Mouse (Mus musculus) liver, adult 2 months (tissue): ENCODE results near the gene Set. TPM values are rescaled to one million over a fixed set of nuclear protein-coding genes. Genes with fewer than 3 reads are reported as not detected.

Source experiments
- DNase-seq: peaks from one replicate; pipeline ENCODE4 v3.0.0-alpha.2; 2011; ENCODE audit warnings: low read depth, low spot score; ENCODE audit errors: extremely low read depth
- H3K27ac ChIP-seq: fragments of 200-500 bp; replicated peaks from 2 replicates; pipeline ENCODE4 v1.5.1; 2012; ENCODE audit warnings: low read depth, mild to moderate bottlenecking, control low read depth, inconsistent platforms, low read length; ENCODE audit not compliant: insufficient read depth
- H3K27me3 ChIP-seq: fragments of 200-500 bp; 2 replicates; pipeline ENCODE4 v1.6.1; 2012; ENCODE audit warnings: mild to moderate bottlenecking, moderate library complexity, low read length, inconsistent platforms; ENCODE audit not compliant: control insufficient read depth, insufficient read depth
- H3K36me3 ChIP-seq: fragments of 200-500 bp; 2 replicates; pipeline ENCODE4 v1.6.1; 2012; ENCODE audit warnings: low read length, inconsistent platforms; ENCODE audit not compliant: control insufficient read depth, insufficient read depth
- H3K4me1 ChIP-seq: fragments of 200-500 bp; 2 replicates; pipeline ENCODE4 v1.6.1; 2011; ENCODE audit warnings: low read length; ENCODE audit not compliant: control insufficient read depth, insufficient read depth
- H3K4me3 ChIP-seq: fragments of 200-500 bp; 2 replicates; pipeline ENCODE4 v1.5.1; 2011; ENCODE audit warnings: low read depth, mild to moderate bottlenecking, control low read depth, low read length, moderate library complexity; ENCODE audit not compliant: insufficient read depth
- H3K79me2 ChIP-seq: fragments of 200-500 bp; 2 replicates; pipeline ENCODE4 v1.6.1; 2012; ENCODE audit warnings: inconsistent platforms, mild to moderate bottlenecking, low read length, moderate library complexity; ENCODE audit not compliant: control insufficient read depth, insufficient read depth
- H3K9ac ChIP-seq: fragments of 200-500 bp; 2 replicates; pipeline ENCODE4 v1.6.1; 2012; ENCODE audit warnings: low read depth, mild to moderate bottlenecking, control low read depth, inconsistent platforms, low read length
- CTCF ChIP-seq: fragments of 200-500 bp; IDR thresholded peaks from 2 replicates; pipeline ENCODE4 v1.5.1; 2011; ENCODE audit warnings: low read depth, low read length, control low read depth
- POLR2A ChIP-seq: fragments of 200-500 bp; IDR thresholded peaks from 2 replicates; pipeline ENCODE4 v1.6.1; 2011; ENCODE audit warnings: low read length, control low read depth; ENCODE audit not compliant: insufficient read depth; ENCODE audit errors: extremely low read depth
- WGBS: fragments of 180-500 bp; shearing (Covaris S2); methylation state at CpG from one replicate; pipeline ENCODE4 v1.1.7; 2018; 5-methylcytosine and 5-hydroxymethylcytosine counted together
- polyA plus RNA-seq: library from polyadenylated mRNA; depleted of rRNA; stranded (reverse); fragments of >200 nt; gene quantifications from 2 replicates; pipeline ENCODE4 v1.2.3, GENCODE M21; 2012
- total RNA-seq: library from RNA; depleted of rRNA; stranded (reverse); fragments of >200 nt; gene quantifications from 2 replicates; pipeline ENCODE4 v1.2.3, GENCODE M21; 2014

Gene Set
- total and polyA plus RNA-seq, 2 experiments: 26.3 to 85.1 TPM

- 73% methylated on average over 11 of the region's 11 CpGs for WGBS
Measured at GRCm38 (mm10) chr2:30032244-30032846, 24.8 kb upstream of the Set start.

DNA sequence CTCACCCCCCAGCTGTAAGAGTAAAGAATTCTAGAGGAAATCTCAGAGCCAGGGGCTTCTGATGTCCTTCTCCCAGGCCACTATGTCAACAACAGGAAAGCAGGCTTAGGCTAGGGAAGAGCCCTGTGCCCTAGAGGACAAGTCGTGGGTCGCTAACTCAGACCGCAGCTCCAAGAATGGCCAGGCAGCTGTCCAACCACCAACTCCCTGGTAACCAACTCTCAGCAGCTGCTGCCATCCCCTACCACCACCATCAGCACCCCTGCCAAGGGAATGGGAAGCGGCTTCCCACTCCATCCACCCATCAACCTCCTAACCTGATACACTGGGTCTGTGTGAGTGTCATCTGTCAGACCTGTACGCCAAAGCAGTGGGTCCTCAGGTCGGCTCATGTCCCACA, 24.2 kb upstream of the Set start:
- Histone ChIP-seq H3K9ac (no peak overlapping the region), H3K4me3 (no peak overlapping the region), H3K27me3 (no peaks in the 10 kb centered on the region), H3K79me2 (no peaks in the 10 kb centered on the region), H3K4me1 (no peaks in the 10 kb centered on the region), H3K36me3 (peaks cover 25% of the 10 kb centered on the region), H3K27ac (no peak overlapping the region)
- DNase-seq: no peak
- WGBS: 74% methylated on average over 6 of the region's 6 CpGs
- TF ChIP-seq POLR2A (no peak), CTCF (no peak)

More at GRCm38 (mm10) chr2:30032244-30032846, 24.8 kb upstream of the Set start:
- Histone ChIP-seq H3K9ac (no peak overlapping the region), H3K79me2 (no peaks in the 10 kb centered on the region), H3K27ac (no peak overlapping the region), H3K27me3 (no peaks in the 10 kb centered on the region), H3K4me1 (no peaks in the 10 kb centered on the region), H3K4me3 (no peak overlapping the region), H3K36me3 (peaks cover 30% of the 10 kb centered on the region)
- DNase-seq: no peak
- TF ChIP-seq CTCF: 0 out of 2 replicates have a peak, but pooled peaks have one; percentile 8
- no peak for TF ChIP-seq POLR2A

DNA sequence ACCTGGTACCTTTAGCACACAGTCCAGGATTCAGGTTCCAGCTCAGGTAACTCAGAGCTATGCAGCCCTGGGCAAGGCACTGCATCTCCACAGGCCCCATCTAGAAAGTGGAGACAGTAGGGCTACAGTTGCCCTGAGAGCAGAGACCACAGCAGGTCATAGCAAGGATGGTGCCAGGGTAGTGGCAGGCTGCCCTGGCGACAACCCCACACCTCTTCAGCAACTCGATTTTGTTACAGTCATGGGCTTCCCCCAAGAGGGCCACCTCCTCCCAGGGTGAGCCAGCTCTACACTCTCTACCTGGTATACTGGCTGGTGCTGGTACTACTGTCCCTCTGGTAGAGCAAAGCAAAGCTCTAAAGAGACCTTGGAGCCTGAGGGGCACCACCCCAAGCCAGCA, 19.4 kb upstream of the Set start:
- 83% methylated on average over 2 of the region's 2 CpGs for WGBS

GRCm38 (mm10) chr2:30038370-30038769, 18.8 kb upstream of the Set start:
- Histone ChIP-seq H3K79me2 (no peaks in the 10 kb centered on the region), H3K4me3 (no peak overlapping the region), H3K27me3 (no peaks in the 10 kb centered on the region), H3K27ac (no peak overlapping the region), H3K36me3 (no peaks in the 10 kb centered on the region), H3K4me1 (no peaks in the 10 kb centered on the region), H3K9ac (no peak overlapping the region)
- no peak for TF ChIP-seq POLR2A
- no peak for DNase-seq
- 97% methylated on average over 10 of the region's 10 CpGs for WGBS

More for the DNA sequence above, 19.4 kb upstream of the Set start:
- Histone ChIP-seq H3K79me2 (no peaks in the 10 kb centered on the region), H3K27ac (no peak overlapping the region), H3K36me3 (no peaks in the 10 kb centered on the region), H3K4me1 (no peaks in the 10 kb centered on the region), H3K9ac (no peak overlapping the region), H3K27me3 (no peaks in the 10 kb centered on the region), H3K4me3 (no peak overlapping the region)
- no peak for DNase-seq
- TF ChIP-seq POLR2A (no peak), CTCF (no peak)

DNA sequence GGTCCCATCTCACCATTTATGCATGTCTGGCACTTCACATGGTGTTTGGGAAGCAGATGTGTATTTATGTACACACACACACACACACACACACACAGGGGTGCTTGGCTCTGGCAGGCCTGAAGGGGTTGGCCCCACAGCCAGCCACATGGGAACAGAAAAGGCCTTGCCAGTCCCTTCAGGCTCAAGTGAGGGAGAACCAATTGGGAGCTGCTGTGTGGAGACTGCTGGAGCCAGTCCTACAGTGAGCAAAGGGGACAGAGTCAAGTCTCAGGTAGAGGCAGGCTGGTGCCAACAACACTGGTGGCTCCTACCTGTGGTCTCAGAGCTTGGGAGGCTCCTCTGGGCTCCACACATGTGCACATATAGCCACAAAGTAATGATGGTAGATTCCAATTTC, 17.5 kb upstream of the Set start:
- TF ChIP-seq POLR2A (no peak), CTCF (no peak)
- H3K27ac ChIP-seq: no peak overlapping the region
- H3K4me1 ChIP-seq: no peaks in the 10 kb centered on the region
- DNase-seq: no peak
- H3K4me3 ChIP-seq: no peak overlapping the region
- no peaks in the 10 kb centered on the region for H3K27me3 ChIP-seq
- H3K9ac ChIP-seq: no peak overlapping the region
- no peaks in the 10 kb centered on the region for H3K36me3 ChIP-seq
- H3K79me2 ChIP-seq: no peaks in the 10 kb centered on the region

- H3K27ac ChIP-seq: no peak overlapping the region
- no peaks in the 10 kb centered on the region for H3K4me1 ChIP-seq
- no peak overlapping the region for H3K9ac ChIP-seq
- no peaks in the 10 kb centered on the region for H3K36me3 ChIP-seq
- TF ChIP-seq POLR2A: no peak
- TF ChIP-seq CTCF: peak; percentile 92
- no peak overlapping the region for H3K4me3 ChIP-seq
- no peaks in the 10 kb centered on the region for H3K27me3 ChIP-seq
- H3K79me2 ChIP-seq: no peaks in the 10 kb centered on the region
- peak; percentile 54 for DNase-seq
- 20% methylated on average over 4 of the region's 4 CpGs for WGBS
Measured at GRCm38 (mm10) chr2:30042445-30042844, 14.7 kb upstream of the Set start.
